Mouse (Mus musculus): Measurements from ENCODE around the gene Ccdc12.

DNA sequence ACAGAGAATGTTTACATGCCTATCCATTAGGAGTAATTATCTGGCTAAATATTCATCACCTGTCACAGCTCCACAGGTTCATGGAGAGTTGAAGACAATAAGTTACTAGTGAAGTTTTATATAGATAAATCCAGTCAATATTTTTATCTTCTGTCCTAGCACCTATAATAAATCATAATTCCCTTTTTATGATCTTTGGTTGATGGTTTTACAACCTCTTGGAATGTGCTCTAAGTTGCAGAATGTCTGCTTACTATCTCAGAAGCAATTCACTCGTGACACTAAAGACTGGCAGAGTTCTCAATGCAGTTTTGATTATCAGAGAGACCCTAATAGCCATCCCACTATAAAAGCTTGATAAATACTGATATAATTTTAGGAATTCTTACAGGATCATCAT is 57.1 kb downstream of the Ccdc12 start:
- no peak for TF ChIP-seq CTCF (IDR thresholded peaks at IDR 0.05)
- TF ChIP-seq EP300 (IDR thresholded peaks at IDR 0.05), result no peak

Data from lung, postnatal 0 days (tissue).